Mouse (Mus musculus) hindlimb bud, embryonic 11.5 days (tissue): ENCODE measurements around the gene Lgr6.
"Not testable (repeated sequence)": the region's sequence is repeated elsewhere in the genome, so short reads cannot be mapped to it uniquely, and the experiment has no call there.

Experiments
- DNase-seq: peaks from one replicate; pipeline ENCODE4 v3.0.0-alpha.2; 2012; ENCODE audit warnings: low read depth, low spot score; ENCODE audit errors: extremely low spot score

The Lgr6 gene

GRCm38 (mm10) chr1:135129543-135130183, 24.6 kb upstream of the Lgr6 start:
- no peak for DNase-seq

- DNase-seq: no peak
These were observed 23.9 kb upstream of the Lgr6 start for GRCm38 (mm10) chr1:135128986-135129385.

GRCm38 (mm10) chr1:135128011-135128441, 22.9 kb upstream of the Lgr6 start:
- DNase-seq: no peak

- DNase-seq: no peak
These were observed 21.5 kb upstream of the Lgr6 start for GRCm38 (mm10) chr1:135126443-135127027.

GRCm38 (mm10) chr1:135125990-135126389, 20.9 kb upstream of the Lgr6 start:
- DNase-seq: no peak

- no peak for DNase-seq
These were observed 19.7 kb upstream of the Lgr6 start for GRCm38 (mm10) chr1:135124573-135125363.

GRCm38 (mm10) chr1:135112661-135113060, 7.6 kb upstream of the Lgr6 start:
- no peak for DNase-seq

GRCm38 (mm10) chr1:135111271-135111670, 6.2 kb upstream of the Lgr6 start:
- not testable (repeated sequence) for DNase-seq

GRCm38 (mm10) chr1:135110075-135110474, 5.0 kb upstream of the Lgr6 start:
- DNase-seq: peak; percentile 52

GRCm38 (mm10) chr1:135108611-135109010, 3.5 kb upstream of the Lgr6 start:
- no peak for DNase-seq

GRCm38 (mm10) chr1:135105951-135106350, 875 bp upstream of the Lgr6 start:
- DNase-seq: no peak

GRCm38 (mm10) chr1:135100400-135100799, 4.7 kb downstream of the Lgr6 start:
- DNase-seq: no peak

GRCm38 (mm10) chr1:135098441-135098840, 6.6 kb downstream of the Lgr6 start:
- no peak for DNase-seq

GRCm38 (mm10) chr1:135097441-135097840, 7.6 kb downstream of the Lgr6 start:
- DNase-seq: no peak

GRCm38 (mm10) chr1:135096312-135096711, 8.8 kb downstream of the Lgr6 start:
- no peak for DNase-seq

- DNase-seq: no peak
These were observed 9.9 kb downstream of the Lgr6 start for GRCm38 (mm10) chr1:135095189-135095588.

GRCm38 (mm10) chr1:135094723-135095122, 10.4 kb downstream of the Lgr6 start:
- DNase-seq: no peak

- no peak for DNase-seq
These were observed 14.2 kb downstream of the Lgr6 start for GRCm38 (mm10) chr1:135090914-135091313.

GRCm38 (mm10) chr1:135089626-135090025, 15.4 kb downstream of the Lgr6 start:
- DNase-seq: no peak

- no peak for DNase-seq
These were observed 17.7 kb downstream of the Lgr6 start for GRCm38 (mm10) chr1:135087414-135087813.

- no peak for DNase-seq
These were observed 19.1 kb downstream of the Lgr6 start for GRCm38 (mm10) chr1:135086015-135086414.

- no peak for DNase-seq
These were observed 19.7 kb downstream of the Lgr6 start for GRCm38 (mm10) chr1:135085296-135085871.
